Comparison of ENCODE assay signal across 8 mouse cellular contexts in the genomic region with DNA sequence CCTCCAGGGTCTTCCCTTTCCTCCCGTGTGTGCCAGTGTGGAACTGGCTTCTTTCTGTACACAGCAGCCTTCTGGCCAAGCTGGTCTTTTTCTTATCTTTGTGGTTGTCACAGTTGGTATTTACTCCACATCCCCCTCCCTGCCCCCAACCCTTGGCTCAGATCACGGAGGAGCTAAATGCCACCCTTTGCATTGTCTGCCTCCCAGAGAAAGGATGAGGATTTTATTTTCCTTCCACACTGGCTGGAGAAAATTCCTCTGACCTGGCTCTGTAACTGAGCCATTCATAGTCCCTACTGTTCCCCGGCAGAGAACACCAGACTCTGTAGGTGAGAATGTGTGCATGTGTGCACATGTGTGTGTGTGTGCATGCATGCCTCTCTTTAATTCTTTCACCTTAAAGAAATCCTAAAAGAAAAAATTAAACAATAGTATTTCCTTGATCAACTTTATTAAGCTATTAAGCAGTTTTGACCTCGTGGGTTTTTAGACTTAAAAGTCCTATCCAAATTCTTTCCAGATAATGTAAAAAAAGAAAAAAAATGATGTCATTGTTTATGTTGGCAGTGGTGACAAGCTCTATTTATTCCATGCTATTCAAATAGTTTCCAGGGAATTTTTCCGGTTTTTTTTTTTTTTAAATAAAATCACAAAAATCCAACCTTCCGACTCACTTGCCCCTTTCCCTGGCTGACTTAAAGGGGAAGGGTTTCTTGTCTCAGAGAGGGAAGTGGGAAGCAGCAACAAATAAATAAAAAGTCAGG.
DNase-seq lines count a peak whose midpoint lies in the region; ATAC-seq lines count a peak whose summit lies in the region.

No protein-coding gene starts in this region.

- H3K27ac ChIP-seq in liver, embryonic 13.5 days = no peak overlapping the region
- no peak overlapping the region for H3K27ac ChIP-seq in liver, embryonic 12.5 days
- no peak overlapping the region for H3K27ac ChIP-seq in forebrain, embryonic 11.5 days (ENCODE audit: low read depth, low read length)
- peak overlapping the region; percentile 81 for H3K27ac ChIP-seq in hindbrain, embryonic 14.5 days

- no peaks in the 10 kb centered on the region for H3K27me3 ChIP-seq in liver, embryonic 13.5 days
- H3K27me3 ChIP-seq in liver, embryonic 12.5 days (replicated peaks) = peaks cover 7% of the 10 kb centered on the region; the same call in 1 of the 2 replicates
- no peaks in the 10 kb centered on the region for H3K27me3 ChIP-seq in forebrain, embryonic 11.5 days (ENCODE audit: control insufficient read depth, insufficient read depth, low read length)
- no peaks in the 10 kb centered on the region for H3K27me3 ChIP-seq in hindbrain, embryonic 14.5 days (ENCODE audit: control insufficient read depth, insufficient read depth, low read length)

- no peaks in the 10 kb centered on the region for H3K36me3 ChIP-seq in liver, embryonic 13.5 days
- H3K36me3 ChIP-seq in liver, embryonic 12.5 days = no peaks in the 10 kb centered on the region
- no peaks in the 10 kb centered on the region for H3K36me3 ChIP-seq in forebrain, embryonic 11.5 days (ENCODE audit: control insufficient read depth, insufficient read depth, low read length)
- H3K36me3 ChIP-seq in hindbrain, embryonic 14.5 days (replicated peaks; ENCODE audit: control insufficient read depth, insufficient read depth) = no peaks in the 10 kb centered on the region

- no peak for ATAC-seq in liver, embryonic 13.5 days (ENCODE audit: low read depth)
- ATAC-seq in liver, embryonic 12.5 days = no peak
- ATAC-seq in forebrain, embryonic 11.5 days (replicated peaks; ENCODE audit: low FRiP score) = peak; percentile 49; the same call in 1 of the 2 replicates
- no peak for ATAC-seq in hindbrain, embryonic 14.5 days (ENCODE audit: low FRiP score)

- no peaks in the 10 kb centered on the region for H3K4me1 ChIP-seq in liver, embryonic 13.5 days (replicated peaks)
- no peaks in the 10 kb centered on the region for H3K4me1 ChIP-seq in liver, embryonic 12.5 days
- H3K4me1 ChIP-seq in forebrain, embryonic 11.5 days (replicated peaks; ENCODE audit: control insufficient read depth, insufficient read depth, low read length) = peaks cover 7% of the 10 kb centered on the region
- H3K4me1 ChIP-seq in hindbrain, embryonic 14.5 days (replicated peaks; ENCODE audit: control insufficient read depth, insufficient read depth, low read length) = peaks cover 38% of the 10 kb centered on the region

- H3K9me3 ChIP-seq in liver, embryonic 13.5 days (replicated peaks) = no peaks in the 10 kb centered on the region
- no peaks in the 10 kb centered on the region for H3K9me3 ChIP-seq in liver, embryonic 12.5 days (replicated peaks)
- H3K9me3 ChIP-seq in forebrain, embryonic 11.5 days (ENCODE audit: control insufficient read depth, low read length) = no peaks in the 10 kb centered on the region
- no peaks in the 10 kb centered on the region for H3K9me3 ChIP-seq in hindbrain, embryonic 14.5 days (ENCODE audit: control insufficient read depth, low read length)

- 32% methylated on average over 6 of the region's 6 CpGs for WGBS in liver, embryonic 13.5 days (ENCODE audit: insufficient replicate concordance)
- 34% methylated on average over 6 of the region's 6 CpGs for WGBS in liver, embryonic 12.5 days (ENCODE audit: insufficient replicate concordance)
- 20% methylated on average over 6 of the region's 6 CpGs for WGBS in forebrain, embryonic 11.5 days
- WGBS in hindbrain, embryonic 14.5 days = 8% methylated on average over 6 of the region's 6 CpGs

- no peak overlapping the region for H3K9ac ChIP-seq in liver, embryonic 13.5 days
- no peak overlapping the region for H3K9ac ChIP-seq in liver, embryonic 12.5 days
- no peak overlapping the region for H3K9ac ChIP-seq in forebrain, embryonic 11.5 days (ENCODE audit: low read length)
- H3K9ac ChIP-seq in hindbrain, embryonic 14.5 days = peak overlapping the region; percentile 40

- no peak overlapping the region for H3K4me3 ChIP-seq in liver, embryonic 13.5 days (replicated peaks)
- no peak overlapping the region for H3K4me3 ChIP-seq in liver, embryonic 12.5 days
- H3K4me3 ChIP-seq in forebrain, embryonic 11.5 days (ENCODE audit: low read depth, low read length) = no peak overlapping the region
- no peak overlapping the region; the same call in 1 of the 2 replicates for H3K4me3 ChIP-seq in hindbrain, embryonic 14.5 days (replicated peaks; ENCODE audit: low read length)

- no peak for DNase-seq in liver, embryonic 13.5 days
- no peak for DNase-seq in forebrain, embryonic 11.5 days (ENCODE audit: low spot score)
- DNase-seq in hindbrain, embryonic 14.5 days (ENCODE audit: low spot score) = no peak
- peak; percentile 25 for DNase-seq in neural tube, embryonic 10.5 days (ENCODE audit: extremely low spot score, low spot score)
- no peak for DNase-seq in layer of hippocampus, adult 8-10 months (ENCODE audit: low spot score in 2 of 2)
- DNase-seq in layer of hippocampus, postnatal 14 days (ENCODE audit: low spot score in 2 of 2) = no peak
- no peak for DNase-seq in spleen, adult 12 weeks (ENCODE audit: low spot score)

- H3K4me2 ChIP-seq in liver, embryonic 13.5 days = 0 out of 2 replicates have a peak overlapping the region, but pooled peaks have one; percentile 14
- H3K4me2 ChIP-seq in liver, embryonic 12.5 days = no peak overlapping the region
- H3K4me2 ChIP-seq in forebrain, embryonic 11.5 days (ENCODE audit: low read depth, low read length, severe bottlenecking) = 0 out of 2 replicates have a peak overlapping the region, but pooled peaks have one; percentile 21
- H3K4me2 ChIP-seq in hindbrain, embryonic 14.5 days (replicated peaks) = peak overlapping the region; percentile 44
